Mouse (Mus musculus): ENCODE data around the gene Clmp.
"Not testable (repeated sequence)": the region's sequence is repeated elsewhere in the genome, so short reads cannot be mapped to it uniquely, and the experiment has no call there.

Gene Clmp

DNA sequence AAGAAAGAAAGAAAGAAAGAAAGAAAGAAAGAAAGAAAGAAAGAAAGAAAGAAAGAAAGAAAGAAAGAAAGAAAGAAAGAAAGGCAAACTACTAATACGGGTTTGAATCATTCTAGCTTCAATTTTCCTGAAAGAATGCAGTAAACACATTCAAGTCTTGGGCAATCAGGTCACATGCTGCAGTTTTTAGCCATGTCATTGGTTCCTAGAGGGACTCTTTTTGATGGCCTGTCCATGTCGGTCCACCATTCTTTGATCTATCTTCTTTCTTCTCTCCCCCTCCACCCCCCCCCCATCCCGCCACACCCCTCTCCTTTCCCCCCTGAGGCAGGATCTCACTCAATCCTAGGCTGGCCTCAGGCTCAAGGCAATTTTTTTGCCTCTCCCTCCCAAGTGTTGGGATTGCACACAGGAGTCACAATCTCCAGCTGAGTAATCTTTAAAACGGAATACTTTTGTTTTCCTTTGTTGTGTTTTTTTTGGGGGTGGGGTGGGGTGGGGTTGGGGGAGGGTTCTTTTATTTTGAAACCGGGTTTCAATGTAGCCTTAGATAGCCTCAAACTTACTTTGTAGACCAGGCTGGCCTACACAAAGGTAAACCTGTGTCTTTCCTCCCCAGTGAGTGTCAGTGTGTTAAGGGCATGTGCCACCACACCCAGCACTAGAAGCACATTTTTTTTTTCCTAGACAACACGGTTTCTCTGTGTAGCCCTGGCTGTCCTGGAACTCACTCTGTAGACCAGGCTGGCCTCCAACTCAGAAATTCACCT is 106.3 kb downstream of the Clmp start:
- H3K27me3 ChIP-seq (ENCODE audit: control insufficient read depth, insufficient read depth, low read length, poor library complexity, severe bottlenecking) = no peaks in the 10 kb centered on the region
- no peak for DNase-seq (ENCODE audit: low read depth, low spot score)
- H3K36me3 ChIP-seq (ENCODE audit: control insufficient read depth, insufficient read depth, low read length, poor library complexity, severe bottlenecking) = no peaks in the 10 kb centered on the region

DNA sequence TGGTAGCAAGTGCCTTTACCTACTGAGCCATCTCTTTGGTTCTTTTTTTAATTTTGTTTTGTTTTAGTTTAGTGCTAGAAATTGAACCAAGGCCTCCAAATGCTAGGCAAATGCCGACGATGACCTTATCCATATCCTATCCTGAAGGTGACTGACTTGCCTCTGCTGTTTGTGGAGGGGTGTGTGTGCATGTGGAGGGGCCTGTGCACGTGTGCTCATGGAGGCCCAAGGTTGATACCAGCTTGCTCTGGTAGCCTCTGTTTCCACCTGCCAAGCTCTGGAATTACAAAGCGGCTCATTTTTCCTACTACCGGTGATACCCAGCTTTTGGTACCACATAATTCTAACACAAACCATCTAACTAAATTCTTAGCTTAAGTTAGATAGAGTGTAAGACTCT is 107.8 kb downstream of the Clmp start:
- DNase-seq (ENCODE audit: low read depth, low spot score) = no peak
- Histone ChIP-seq H3K27me3 (ENCODE audit: control insufficient read depth, insufficient read depth, low read length, poor library complexity, severe bottlenecking) (no peaks in the 10 kb centered on the region), H3K36me3 (ENCODE audit: control insufficient read depth, insufficient read depth, low read length, poor library complexity, severe bottlenecking) (no peaks in the 10 kb centered on the region)

DNA sequence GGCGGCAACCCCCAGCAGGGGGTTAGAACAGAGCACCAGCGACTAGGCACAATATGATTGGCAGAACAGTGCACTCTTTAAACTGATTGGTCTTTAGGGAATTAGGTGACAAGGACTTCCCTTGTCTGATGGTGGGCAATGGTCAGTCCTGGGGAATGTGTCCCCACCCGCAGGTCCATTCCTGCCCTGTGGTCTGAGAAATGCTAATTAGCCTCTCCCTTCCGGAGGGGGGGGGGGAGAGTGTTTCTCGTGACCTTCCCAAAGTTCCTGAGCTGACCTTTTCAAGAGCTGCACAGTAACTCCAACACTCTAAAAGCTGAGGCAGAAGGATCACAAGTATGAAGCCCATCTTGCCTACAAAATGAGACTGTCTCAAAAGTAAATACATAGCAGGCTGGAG is 108.5 kb downstream of the Clmp start:
- DNase-seq (ENCODE audit: low read depth, low spot score) = no peak
- Histone ChIP-seq H3K27me3 (ENCODE audit: control insufficient read depth, insufficient read depth, low read length, poor library complexity, severe bottlenecking) (no peaks in the 10 kb centered on the region), H3K36me3 (ENCODE audit: control insufficient read depth, insufficient read depth, low read length, poor library complexity, severe bottlenecking) (no peaks in the 10 kb centered on the region)

- Histone ChIP-seq H3K36me3 (ENCODE audit: control insufficient read depth, insufficient read depth, low read length, poor library complexity, severe bottlenecking) (no peaks in the 10 kb centered on the region), H3K27me3 (ENCODE audit: control insufficient read depth, insufficient read depth, low read length, poor library complexity, severe bottlenecking) (no peaks in the 10 kb centered on the region)
- DNase-seq (ENCODE audit: low read depth, low spot score) = no peak
Measured at GRCm38 (mm10) chr9:40794926-40795325, 109.2 kb downstream of the Clmp start.

GRCm38 (mm10) chr9:40795562-40795961 is 109.8 kb downstream of the Clmp start:
- Histone ChIP-seq H3K36me3 (ENCODE audit: control insufficient read depth, insufficient read depth, low read length, poor library complexity, severe bottlenecking) (no peaks in the 10 kb centered on the region), H3K27me3 (ENCODE audit: control insufficient read depth, insufficient read depth, low read length, poor library complexity, severe bottlenecking) (no peaks in the 10 kb centered on the region)
- no peak for DNase-seq (ENCODE audit: low read depth, low spot score)

DNA sequence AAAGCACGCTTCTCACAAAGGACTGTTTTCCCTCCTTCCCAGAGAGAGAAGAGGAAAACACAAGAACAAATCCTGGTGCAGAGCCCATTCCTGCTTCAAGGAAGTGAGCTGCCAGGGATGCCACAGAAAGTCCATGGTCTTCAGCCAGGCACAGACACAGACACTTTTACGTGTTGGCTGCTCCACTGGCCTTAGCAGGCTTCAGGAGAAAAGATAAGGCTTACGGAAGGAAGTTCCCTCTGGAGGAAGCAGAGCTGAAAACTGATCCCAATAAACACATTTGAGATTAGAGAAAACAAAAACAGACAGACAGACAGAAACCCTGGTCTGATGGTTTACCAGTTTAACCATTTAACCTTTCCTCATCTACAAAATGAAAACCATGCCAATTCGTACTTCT is 110.3 kb downstream of the Clmp start:
- no peak for DNase-seq (ENCODE audit: low read depth, low spot score)
- H3K27me3 ChIP-seq (ENCODE audit: control insufficient read depth, insufficient read depth, low read length, poor library complexity, severe bottlenecking) = no peaks in the 10 kb centered on the region
- H3K36me3 ChIP-seq (ENCODE audit: control insufficient read depth, insufficient read depth, low read length, poor library complexity, severe bottlenecking) = no peaks in the 10 kb centered on the region

DNA sequence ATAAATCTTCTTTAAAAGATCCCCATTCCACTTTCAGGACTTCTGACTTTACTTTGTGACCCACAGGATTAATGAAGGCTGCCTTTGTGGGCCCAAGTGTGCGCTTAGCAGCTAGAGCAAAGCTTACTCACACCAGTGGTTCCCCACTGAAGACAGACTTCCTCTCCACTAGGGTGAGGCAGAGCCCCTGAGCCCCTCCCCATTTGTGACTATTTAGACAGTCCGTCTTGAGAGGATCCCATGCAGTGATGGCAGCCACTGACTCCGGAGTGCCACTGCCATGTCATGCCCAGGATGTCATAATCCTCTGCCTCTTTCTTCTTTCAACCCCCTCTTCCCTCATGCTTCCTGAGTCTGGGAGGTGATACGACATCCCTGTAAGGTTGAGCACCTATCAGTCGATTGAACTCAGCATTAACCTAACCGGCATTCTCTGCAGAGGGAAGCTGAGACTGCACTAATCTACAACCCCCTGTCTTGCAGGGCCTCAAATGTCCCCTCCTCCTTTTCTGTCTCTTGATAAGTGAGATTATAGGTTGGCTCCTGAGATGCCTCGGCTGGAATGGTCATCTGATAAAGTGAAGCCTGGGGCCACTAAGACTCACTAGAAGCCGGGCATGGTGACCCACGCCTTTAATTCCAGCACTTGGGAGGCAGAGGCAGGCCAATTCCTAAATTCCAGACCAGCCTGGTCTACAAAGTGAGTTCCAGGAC is 112.6 kb downstream of the Clmp start:
- Histone ChIP-seq H3K36me3 (ENCODE audit: control insufficient read depth, insufficient read depth, low read length, poor library complexity, severe bottlenecking) (peaks cover 3% of the 10 kb centered on the region), H3K27me3 (ENCODE audit: control insufficient read depth, insufficient read depth, low read length, poor library complexity, severe bottlenecking) (no peaks in the 10 kb centered on the region)
- DNase-seq (ENCODE audit: low read depth, low spot score) = no peak

GRCm38 (mm10) chr9:40799112-40799511 is 113.3 kb downstream of the Clmp start:
- no peak for DNase-seq (ENCODE audit: low read depth, low spot score)
- Histone ChIP-seq H3K36me3 (ENCODE audit: control insufficient read depth, insufficient read depth, low read length, poor library complexity, severe bottlenecking) (peaks cover 8% of the 10 kb centered on the region), H3K27me3 (ENCODE audit: control insufficient read depth, insufficient read depth, low read length, poor library complexity, severe bottlenecking) (no peaks in the 10 kb centered on the region)

- Histone ChIP-seq H3K36me3 (ENCODE audit: control insufficient read depth, insufficient read depth, low read length, poor library complexity, severe bottlenecking) (peaks cover 11% of the 10 kb centered on the region), H3K27me3 (ENCODE audit: control insufficient read depth, insufficient read depth, low read length, poor library complexity, severe bottlenecking) (no peaks in the 10 kb centered on the region)
- peak; percentile 85 for DNase-seq (ENCODE audit: low read depth, low spot score)
Measured at GRCm38 (mm10) chr9:40799837-40800501, 114.2 kb downstream of the Clmp start.

DNA sequence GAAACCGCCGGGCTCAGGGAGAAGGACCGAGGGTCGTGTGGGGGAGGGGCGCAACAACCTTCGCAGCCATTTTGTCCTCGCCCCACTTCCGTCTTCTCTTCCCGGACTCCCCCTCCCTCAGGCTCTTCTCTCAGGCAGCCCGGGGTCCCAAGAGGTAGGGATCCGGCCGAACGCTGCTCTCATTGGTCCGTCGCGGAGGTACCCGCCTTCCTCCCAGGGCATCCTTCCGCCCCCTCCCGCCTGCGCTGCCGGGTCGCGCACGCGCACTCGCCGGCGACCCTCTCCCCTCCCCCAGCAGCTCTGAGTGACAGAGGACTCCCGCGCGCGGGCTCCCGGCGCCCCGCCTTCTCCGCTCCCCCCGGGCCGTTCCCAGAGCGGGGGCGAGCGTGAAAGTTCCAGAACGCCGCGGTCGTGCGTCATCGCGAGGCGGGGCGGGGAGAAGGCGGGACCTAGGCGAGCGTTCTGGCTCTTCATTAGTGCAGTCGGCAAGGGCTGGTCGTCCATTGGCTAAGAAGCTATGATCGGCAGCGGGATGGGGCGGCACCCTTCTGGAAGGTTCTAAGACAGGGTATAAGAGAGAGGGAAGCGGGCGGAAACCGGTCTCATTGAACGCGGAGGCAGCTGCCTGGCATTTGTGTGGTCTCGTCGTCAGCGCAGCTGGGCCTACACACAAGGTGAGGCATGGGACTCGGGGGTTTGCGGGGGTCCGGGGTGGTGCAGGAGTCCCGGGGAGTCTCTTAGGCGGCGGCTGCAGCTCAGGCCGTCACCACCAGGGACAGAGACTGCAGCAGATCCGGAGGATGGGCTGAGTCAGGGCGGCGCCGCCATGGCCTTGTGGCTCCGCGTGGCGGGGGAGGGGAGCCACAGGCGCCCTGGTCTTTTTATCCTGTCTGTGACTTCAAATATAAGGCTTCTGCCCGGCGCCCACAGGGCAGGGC is 115.2 kb downstream of the Clmp start, which contains the start of gene Hspa8:
Hspa8 (plus strand) TSS at position 310 of the 938 bp plus-strand sequence.
- H3K27me3 ChIP-seq (ENCODE audit: control insufficient read depth, insufficient read depth, low read length, poor library complexity, severe bottlenecking) = no peaks in the 10 kb centered on the region
- H3K36me3 ChIP-seq (ENCODE audit: control insufficient read depth, insufficient read depth, low read length, poor library complexity, severe bottlenecking) = peaks cover 17% of the 10 kb centered on the region
- peak; percentile 100 for DNase-seq (ENCODE audit: low read depth, low spot score)

- not testable (repeated sequence) for H3K27me3 ChIP-seq (ENCODE audit: control insufficient read depth, insufficient read depth, low read length, poor library complexity, severe bottlenecking); DNase-seq (ENCODE audit: low read depth, low spot score)
- H3K36me3 ChIP-seq (ENCODE audit: control insufficient read depth, insufficient read depth, low read length, poor library complexity, severe bottlenecking) = peaks cover 21% of the 10 kb centered on the region
Measured at GRCm38 (mm10) chr9:40801614-40802532, 116.1 kb downstream of the Clmp start.

DNA sequence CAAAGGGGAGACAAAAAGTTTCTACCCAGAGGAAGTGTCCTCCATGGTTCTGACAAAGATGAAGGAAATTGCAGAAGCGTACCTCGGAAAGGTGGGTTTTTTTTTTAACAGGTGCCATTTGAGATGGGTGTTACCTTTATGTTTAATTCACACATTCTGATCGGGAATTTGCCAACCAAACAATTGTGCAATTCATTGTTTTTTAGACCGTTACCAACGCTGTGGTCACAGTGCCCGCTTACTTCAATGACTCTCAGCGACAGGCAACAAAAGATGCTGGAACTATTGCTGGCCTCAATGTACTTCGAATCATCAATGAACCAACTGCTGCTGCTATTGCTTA is 116.7 kb downstream of the Clmp start:
- peaks cover 23% of the 10 kb centered on the region for H3K36me3 ChIP-seq (ENCODE audit: control insufficient read depth, insufficient read depth, low read length, poor library complexity, severe bottlenecking)
- H3K27me3 ChIP-seq (ENCODE audit: control insufficient read depth, insufficient read depth, low read length, poor library complexity, severe bottlenecking); DNase-seq (ENCODE audit: low read depth, low spot score): not testable (repeated sequence)

DNA sequence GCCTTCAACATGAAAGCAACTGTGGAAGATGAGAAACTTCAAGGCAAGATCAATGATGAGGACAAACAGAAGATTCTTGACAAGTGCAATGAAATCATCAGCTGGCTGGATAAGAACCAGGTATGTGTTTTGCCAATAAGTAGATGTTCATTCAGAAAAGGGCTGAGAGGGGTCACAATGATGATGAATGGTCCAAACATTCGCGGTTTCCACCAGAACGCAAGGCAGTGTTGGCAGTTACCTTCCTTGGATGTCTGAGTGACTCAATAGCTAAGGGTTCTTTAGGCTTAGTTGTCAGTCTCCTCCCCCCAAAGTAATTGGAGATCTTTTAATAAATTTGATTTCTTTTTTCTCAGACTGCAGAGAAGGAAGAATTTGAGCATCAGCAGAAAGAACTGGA is 118.8 kb downstream of the Clmp start:
- H3K27me3 ChIP-seq (ENCODE audit: control insufficient read depth, insufficient read depth, low read length, poor library complexity, severe bottlenecking); DNase-seq (ENCODE audit: low read depth, low spot score): not testable (repeated sequence)
- peaks cover 23% of the 10 kb centered on the region for H3K36me3 ChIP-seq (ENCODE audit: control insufficient read depth, insufficient read depth, low read length, poor library complexity, severe bottlenecking)
